Mouse (Mus musculus): ENCODE measurements around the gene Mrpl24. TPM values are rescaled to one million over a fixed set of nuclear protein-coding genes. Genes with fewer than 3 reads are reported as not detected.

The Mrpl24 gene
- polyA plus RNA-seq, 1 experiment, result 96.3 TPM

DNA sequence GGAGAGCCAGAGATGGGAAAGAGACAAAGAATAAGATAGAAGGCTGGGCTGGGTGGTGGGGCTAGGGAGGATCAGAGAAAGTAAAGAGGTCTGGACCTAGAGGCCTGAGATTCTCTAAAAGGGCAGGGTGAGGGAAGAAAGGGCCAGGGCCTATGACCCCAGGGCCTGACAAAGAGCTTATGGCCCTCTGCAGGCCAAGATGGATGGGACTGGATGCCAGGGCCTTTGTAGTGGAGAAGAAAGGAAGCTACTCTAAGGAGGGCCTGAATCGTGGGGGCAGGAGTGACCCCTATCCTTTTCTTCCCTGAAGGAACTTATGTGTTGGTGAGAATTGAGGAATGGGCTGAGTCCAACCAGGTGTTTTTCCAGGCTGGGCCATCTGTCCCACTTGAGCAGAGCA is 38.8 kb downstream of the Mrpl24 start:
- Histone ChIP-seq H3K27ac (ENCODE audit: control insufficient read depth, insufficient read depth, low read depth, low read length) (no peak overlapping the region), H3K27me3 (ENCODE audit: control insufficient read depth, insufficient read depth, low read length) (no peaks in the 10 kb centered on the region; the same call in 1 of the 2 replicates), H3K36me3 (ENCODE audit: control insufficient read depth, insufficient read depth, low read length) (no peaks in the 10 kb centered on the region), H3K4me3 (ENCODE audit: control insufficient read depth, low read depth, low read length) (no peak overlapping the region), H3K4me1 (ENCODE audit: control insufficient read depth, insufficient read depth, low read length) (peaks cover 7% of the 10 kb centered on the region)
- no peak for TF ChIP-seq POLR2A (IDR thresholded peaks at IDR 0.05; ENCODE audit: control insufficient read depth, low read depth, low read length)
- TF ChIP-seq CTCF (IDR thresholded peaks at IDR 0.05; ENCODE audit: control insufficient read depth, insufficient read depth, insufficient replicate concordance, low read depth, low read length), result no peak

- no peak overlapping the region for H3K4me3 ChIP-seq (ENCODE audit: control insufficient read depth, low read depth, low read length)
- TF ChIP-seq CTCF (IDR thresholded peaks at IDR 0.05; ENCODE audit: control insufficient read depth, insufficient read depth, insufficient replicate concordance, low read depth, low read length) (no peak), POLR2A (IDR thresholded peaks at IDR 0.05; ENCODE audit: control insufficient read depth, low read depth, low read length) (no peak)
- H3K4me1 ChIP-seq (ENCODE audit: control insufficient read depth, insufficient read depth, low read length), result peaks cover 7% of the 10 kb centered on the region
- H3K36me3 ChIP-seq (ENCODE audit: control insufficient read depth, insufficient read depth, low read length), result no peaks in the 10 kb centered on the region
- H3K27me3 ChIP-seq (ENCODE audit: control insufficient read depth, insufficient read depth, low read length), result no peaks in the 10 kb centered on the region; the same call in 1 of the 2 replicates
- no peak overlapping the region for H3K27ac ChIP-seq (ENCODE audit: control insufficient read depth, insufficient read depth, low read depth, low read length)
These were observed 39.2 kb downstream of the Mrpl24 start for GRCm38 (mm10) chr3:87958476-87958875.

GRCm38 (mm10) chr3:87958967-87959366 is 39.7 kb downstream of the Mrpl24 start:
- no peak overlapping the region for H3K27ac ChIP-seq (ENCODE audit: control insufficient read depth, insufficient read depth, low read depth, low read length)
- no peaks in the 10 kb centered on the region for H3K36me3 ChIP-seq (ENCODE audit: control insufficient read depth, insufficient read depth, low read length)
- peaks cover 7% of the 10 kb centered on the region for H3K4me1 ChIP-seq (ENCODE audit: control insufficient read depth, insufficient read depth, low read length)
- no peak overlapping the region for H3K4me3 ChIP-seq (ENCODE audit: control insufficient read depth, low read depth, low read length)
- no peak for TF ChIP-seq POLR2A (IDR thresholded peaks at IDR 0.05; ENCODE audit: control insufficient read depth, low read depth, low read length)
- no peak for TF ChIP-seq CTCF (IDR thresholded peaks at IDR 0.05; ENCODE audit: control insufficient read depth, insufficient read depth, insufficient replicate concordance, low read depth, low read length)
- H3K27me3 ChIP-seq (ENCODE audit: control insufficient read depth, insufficient read depth, low read length), result no peaks in the 10 kb centered on the region; the same call in 1 of the 2 replicates

DNA sequence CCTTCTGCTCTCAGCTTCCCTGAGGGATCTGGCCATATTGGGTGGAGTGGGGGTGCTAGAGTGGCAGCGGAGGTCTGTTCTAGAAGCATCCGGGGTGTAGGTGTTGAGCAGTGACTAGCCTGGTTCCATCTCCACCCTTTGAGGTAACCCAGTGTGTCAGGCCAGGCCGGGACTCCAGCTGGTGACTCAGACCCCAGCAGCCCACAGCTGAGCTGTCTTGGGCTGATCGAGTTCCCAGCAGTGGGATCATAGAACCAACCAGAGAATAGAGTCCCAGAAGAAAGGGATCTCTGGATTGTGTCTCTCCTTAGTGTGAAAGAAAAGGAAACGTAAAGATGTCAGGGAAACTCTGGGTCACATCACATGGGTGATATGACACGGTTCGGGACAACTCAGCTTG is 40.1 kb downstream of the Mrpl24 start:
- TF ChIP-seq POLR2A (IDR thresholded peaks at IDR 0.05; ENCODE audit: control insufficient read depth, low read depth, low read length) (no peak), CTCF (IDR thresholded peaks at IDR 0.05; ENCODE audit: control insufficient read depth, insufficient read depth, insufficient replicate concordance, low read depth, low read length) (no peak)
- Histone ChIP-seq H3K36me3 (ENCODE audit: control insufficient read depth, insufficient read depth, low read length) (no peaks in the 10 kb centered on the region), H3K27me3 (ENCODE audit: control insufficient read depth, insufficient read depth, low read length) (no peaks in the 10 kb centered on the region; the same call in 1 of the 2 replicates), H3K4me3 (ENCODE audit: control insufficient read depth, low read depth, low read length) (no peak overlapping the region), H3K4me1 (ENCODE audit: control insufficient read depth, insufficient read depth, low read length) (peaks cover 7% of the 10 kb centered on the region), H3K27ac (ENCODE audit: control insufficient read depth, insufficient read depth, low read depth, low read length) (no peak overlapping the region)

DNA sequence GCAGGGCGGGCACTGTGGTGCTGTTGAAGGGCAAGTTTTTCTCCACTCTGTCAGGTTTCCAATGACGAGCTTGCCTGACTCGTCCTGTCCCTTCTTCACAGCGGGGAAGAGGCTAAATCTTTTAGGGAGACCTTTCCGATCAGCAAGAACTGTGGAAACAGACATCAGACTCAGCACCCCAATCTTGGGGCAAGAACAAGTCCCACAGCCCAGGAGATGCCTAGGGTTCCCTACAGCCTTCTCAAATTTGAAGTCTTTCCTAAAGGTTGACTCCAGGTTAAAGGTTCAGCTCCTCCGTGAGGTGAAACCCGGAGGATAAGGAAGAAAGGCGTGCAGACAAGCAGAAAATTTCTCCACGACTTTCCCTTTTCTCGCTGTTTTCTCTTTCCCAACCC is 40.9 kb downstream of the Mrpl24 start:
- TF ChIP-seq CTCF (IDR thresholded peaks at IDR 0.05; ENCODE audit: control insufficient read depth, insufficient read depth, insufficient replicate concordance, low read depth, low read length) (no peak), POLR2A (IDR thresholded peaks at IDR 0.05; ENCODE audit: control insufficient read depth, low read depth, low read length) (no peak)
- Histone ChIP-seq H3K27me3 (ENCODE audit: control insufficient read depth, insufficient read depth, low read length) (no peaks in the 10 kb centered on the region; the same call in 1 of the 2 replicates), H3K36me3 (ENCODE audit: control insufficient read depth, insufficient read depth, low read length) (no peaks in the 10 kb centered on the region), H3K27ac (ENCODE audit: control insufficient read depth, insufficient read depth, low read depth, low read length) (no peak overlapping the region), H3K4me3 (ENCODE audit: control insufficient read depth, low read depth, low read length) (peak overlapping the region; percentile 64), H3K4me1 (ENCODE audit: control insufficient read depth, insufficient read depth, low read length) (peaks cover 7% of the 10 kb centered on the region)

DNA sequence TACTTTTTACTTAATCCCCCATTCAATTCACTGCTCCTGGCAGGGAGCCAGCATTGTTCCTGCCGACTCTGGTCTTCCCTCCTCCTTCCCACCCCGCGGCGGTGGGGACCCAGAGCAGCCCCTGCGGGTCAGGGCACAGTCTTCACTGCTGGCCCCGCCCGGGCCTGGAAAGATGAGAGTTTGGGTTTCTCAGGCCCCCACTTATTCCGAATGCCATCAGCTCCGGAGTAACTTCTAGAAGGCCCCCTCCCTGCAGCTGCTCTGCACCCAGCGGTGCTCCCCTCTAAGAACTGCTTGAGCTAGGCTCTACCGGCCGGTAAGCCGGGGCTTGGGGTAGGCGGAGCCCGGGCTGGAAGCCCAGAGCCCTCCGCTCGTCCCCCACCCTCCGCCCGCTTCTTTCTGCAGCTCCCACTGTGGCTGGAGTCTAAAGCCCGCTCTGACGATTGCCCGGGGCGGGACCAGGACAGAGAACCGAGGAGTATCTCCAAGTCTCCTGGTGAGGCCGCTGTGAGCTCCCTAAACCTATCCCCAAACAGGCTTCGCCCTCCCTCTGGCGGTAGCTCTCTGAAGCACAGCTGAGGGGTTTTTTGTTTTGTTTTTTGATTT is 41.4 kb downstream of the Mrpl24 start:
- Histone ChIP-seq H3K27me3 (ENCODE audit: control insufficient read depth, insufficient read depth, low read length) (no peaks in the 10 kb centered on the region; the same call in 1 of the 2 replicates), H3K4me3 (ENCODE audit: control insufficient read depth, low read depth, low read length) (peak overlapping the region; percentile 64), H3K36me3 (ENCODE audit: control insufficient read depth, insufficient read depth, low read length) (no peaks in the 10 kb centered on the region), H3K4me1 (ENCODE audit: control insufficient read depth, insufficient read depth, low read length) (peaks cover 7% of the 10 kb centered on the region), H3K27ac (ENCODE audit: control insufficient read depth, insufficient read depth, low read depth, low read length) (no peak overlapping the region)
- TF ChIP-seq CTCF (IDR thresholded peaks at IDR 0.05; ENCODE audit: control insufficient read depth, insufficient read depth, insufficient replicate concordance, low read depth, low read length) (peak; percentile 66; the same call in 1 of the 2 replicates), POLR2A (IDR thresholded peaks at IDR 0.05; ENCODE audit: control insufficient read depth, low read depth, low read length) (no peak)

GRCm38 (mm10) chr3:87970184-87970938 is 51.1 kb downstream of the Mrpl24 start:
- Histone ChIP-seq H3K27ac (ENCODE audit: control insufficient read depth, insufficient read depth, low read depth, low read length) (no peak overlapping the region), H3K4me1 (ENCODE audit: control insufficient read depth, insufficient read depth, low read length) (peaks cover 11% of the 10 kb centered on the region)
- TF ChIP-seq CTCF (IDR thresholded peaks at IDR 0.05; ENCODE audit: control insufficient read depth, insufficient read depth, insufficient replicate concordance, low read depth, low read length), result no peak
- no peak for TF ChIP-seq POLR2A (IDR thresholded peaks at IDR 0.05; ENCODE audit: control insufficient read depth, low read depth, low read length)

More at GRCm38 (mm10) chr3:87970184-87970938, 51.1 kb downstream of the Mrpl24 start:
- Histone ChIP-seq H3K36me3 (ENCODE audit: control insufficient read depth, insufficient read depth, low read length) (no peaks in the 10 kb centered on the region), H3K27me3 (ENCODE audit: control insufficient read depth, insufficient read depth, low read length) (no peaks in the 10 kb centered on the region), H3K4me3 (ENCODE audit: control insufficient read depth, low read depth, low read length) (peak overlapping the region; percentile 74)

Data from testis, adult 2 months (tissue).